ENCODE assay signal across 1 mouse cellular context in genomic region chr9:108568511-108568921, GRCm38 (mm10).
A peak's percentile ranks its signal among the peaks of the same experiment; 100 is the strongest.
TF ChIP-seq lines count a peak whose summit lies in the region.

No protein-coding gene starts in this region.

TF ChIP-seq in CH12.LX, 34 proteins besides CTCF, POLR2A, EP300 and RAD21:
- TF ChIP-seq HCFC1 (IDR thresholded peaks at IDR 0.05; ENCODE audit: low read depth, low read length) (peak; percentile 40; the same call in 1 of the 2 replicates), ZC3H11A (IDR thresholded peaks at IDR 0.05; ENCODE audit: low read depth, low read length) (no peak), E2F4 (IDR thresholded peaks at IDR 0.05; ENCODE audit: insufficient replicate concordance, low read depth, low read length) (no peak), IRF4 (IDR thresholded peaks at IDR 0.05; ENCODE audit: low read depth, low read length) (0 out of 2 replicates have a peak, but pooled peaks have one; percentile 30), NRF1 (IDR thresholded peaks at IDR 0.05; ENCODE audit: low read depth, low read length) (peak; percentile 15; the same call in 1 of the 2 replicates), MAFK (IDR thresholded peaks at IDR 0.05; ENCODE audit: insufficient replicate concordance, low read length) (no peak), USF1 (IDR thresholded peaks at IDR 0.05; ENCODE audit: low read depth, low read length) (no peak), TCF12 (IDR thresholded peaks at IDR 0.05; ENCODE audit: low read depth, low read length) (peak; percentile 71), TBP (conservative IDR thresholded peaks at IDR 0.05; ENCODE audit: low read depth, low read length) (0 out of 2 replicates have a peak, but pooled peaks have one; percentile 14), GABPA (IDR thresholded peaks at IDR 0.05; ENCODE audit: insufficient replicate concordance, low read depth, low read length) (no peak), PAX5 (IDR thresholded peaks at IDR 0.05; ENCODE audit: low read length) (no peak), ZMIZ1 (IDR thresholded peaks at IDR 0.05; ENCODE audit: low read depth, low read length) (peak; percentile 73), MEF2A (IDR thresholded peaks at IDR 0.05; ENCODE audit: borderline replicate concordance, low read depth, low read length) (peak; percentile 93), SIN3A (IDR thresholded peaks at IDR 0.05; ENCODE audit: low read length) (no peak), ZKSCAN1 (IDR thresholded peaks at IDR 0.05; ENCODE audit: borderline replicate concordance, low read depth, low read length) (no peak), ETS1 (conservative IDR thresholded peaks at IDR 0.05; ENCODE audit: low read depth, low read length) (peak; percentile 48; the same call in 1 of the 2 replicates), CHD1 (IDR thresholded peaks at IDR 0.05; ENCODE audit: low read depth, low read length) (0 out of 2 replicates have a peak, but pooled peaks have one; percentile 75), MYC (IDR thresholded peaks at IDR 0.05; ENCODE audit: low read depth, low read length) (no peak), NELFE (IDR thresholded peaks at IDR 0.05; ENCODE audit: low read depth, low read length) (peak; percentile 68; the same call in 1 of the 2 replicates), MAX (IDR thresholded peaks at IDR 0.05; ENCODE audit: low read length) (peak; percentile 41; the same call in 1 of the 2 replicates), ZNF384 (IDR thresholded peaks at IDR 0.05; ENCODE audit: low read depth, low read length) (no peak), JUND (conservative IDR thresholded peaks at IDR 0.05; ENCODE audit: low read depth, low read length) (no peak), MXI1 (IDR thresholded peaks at IDR 0.05; ENCODE audit: low read depth, low read length) (no peak; the same call in 1 of the 2 replicates), CHD2 (IDR thresholded peaks at IDR 0.05; ENCODE audit: low read length) (no peak; the same call in 1 of the 2 replicates), KAT2A (IDR thresholded peaks at IDR 0.05; ENCODE audit: insufficient replicate concordance, low read length) (no peak), RCOR1 (conservative IDR thresholded peaks at IDR 0.05; ENCODE audit: low read depth, low read length) (no peak), POLR2AphosphoS2 (IDR thresholded peaks at IDR 0.05; ENCODE audit: low read depth, low read length) (peak; percentile 68; the same call in 1 of the 2 replicates), JUN (IDR thresholded peaks at IDR 0.05; ENCODE audit: insufficient read depth, low read depth, low read length) (no peak), UBTF (IDR thresholded peaks at IDR 0.05; ENCODE audit: low read depth, low read length) (0 out of 2 replicates have a peak, but pooled peaks have one; percentile 11), BHLHE40 (IDR thresholded peaks at IDR 0.05; ENCODE audit: low read depth, low read length) (no peak; the same call in 1 of the 2 replicates), USF2 (conservative IDR thresholded peaks at IDR 0.05; ENCODE audit: low read depth, low read length) (no peak), SMC3 (IDR thresholded peaks at IDR 0.05; ENCODE audit: low read depth, low read length) (no peak), ELF1 (IDR thresholded peaks at IDR 0.05; ENCODE audit: low read depth, low read length) (peak; percentile 67), MAZ (IDR thresholded peaks at IDR 0.05; ENCODE audit: low read depth, low read length) (no peak)
